Mouse (Mus musculus) hindbrain, postnatal 0 days (tissue): ENCODE data around the gene Nmrk1. TPM values are rescaled to one million over a fixed set of nuclear protein-coding genes. Genes with fewer than 3 reads are reported as not detected.
A peak's percentile ranks its signal among the peaks of the same experiment; 100 is the strongest.

ENCODE experiments used
- ATAC-seq: fragments of 200-750 bp; cut with Nextera tagmentation; 2 replicates; pipeline ENCODE4 v1.8.0; 2017; ENCODE audit warnings: mild to moderate bottlenecking, moderate TSS enrichment, moderate library complexity
- DNase-seq: peaks from one replicate; pipeline ENCODE4 v3.0.0-alpha.2; 2015; ENCODE audit warnings: low spot score
- H3K27ac ChIP-seq: fragments of 300-500 bp; sonication (generic); 2 replicates; pipeline ENCODE4 v1.5.1; 2014; ENCODE audit warnings: mild to moderate bottlenecking
- H3K27me3 ChIP-seq: fragments of 300-500 bp; sonication (generic); 2 replicates; pipeline ENCODE4 v1.6.1; 2014; ENCODE audit warnings: low read length, mixed read lengths; ENCODE audit not compliant: insufficient read depth
- H3K36me3 ChIP-seq: fragments of 300-500 bp; sonication (generic); 2 replicates; pipeline ENCODE4 v1.6.1; 2014; ENCODE audit warnings: low read length, mixed read lengths; ENCODE audit not compliant: insufficient read depth
- H3K4me1 ChIP-seq: fragments of 300-500 bp; sonication (generic); 2 replicates; pipeline ENCODE4 v1.6.1; 2014; ENCODE audit warnings: antibody characterized with exemption, low read length, mixed read lengths; ENCODE audit not compliant: insufficient read depth
- H3K4me2 ChIP-seq: fragments of 300-500 bp; sonication (generic); 2 replicates; pipeline ENCODE4 v1.6.1; 2014; ENCODE audit warnings: low read depth, mild to moderate bottlenecking, low read length, moderate library complexity, mixed read lengths
- H3K4me3 ChIP-seq: fragments of 300-500 bp; sonication (generic); 2 replicates; pipeline ENCODE4 v1.5.1; 2014; ENCODE audit warnings: low read length
- H3K9ac ChIP-seq: fragments of 300-500 bp; sonication (generic); replicated peaks from 2 replicates; pipeline ENCODE4 v1.6.1; 2014; ENCODE audit warnings: mild to moderate bottlenecking, low read length, moderate library complexity, mixed read lengths
- H3K9me3 ChIP-seq: fragments of 300-500 bp; sonication (generic); 2 replicates; pipeline ENCODE4 v1.6.1; 2016; ENCODE audit warnings: low read length, mixed read lengths
- CTCF ChIP-seq: IDR thresholded peaks from 2 replicates; pipeline ENCODE4 v1.5.1; 2016; ENCODE audit warnings: antibody characterized with exemption, control low read depth, low read depth
- WGBS: fragments of 180-500 bp; shearing (Covaris S2); extraction: QIAGEN DNeasy Blood & Tissue Kit; methylation state at CpG from one replicate; pipeline ENCODE4 v1.1.7; 2014; 5-methylcytosine and 5-hydroxymethylcytosine counted together
- polyA plus RNA-seq: library from polyadenylated mRNA; unstranded; fragments of >200 nt; fragmentation: Nextera tagmentation; extraction: Ambion mirVana; gene quantifications from 2 replicates; pipeline ENCODE4 v1.2.1, GENCODE M21; 2015
- total RNA-seq: library from RNA; depleted of rRNA; stranded (reverse); fragments of >200 nt; gene quantifications from 2 replicates; pipeline ENCODE4 v1.2.3, GENCODE M21; 2014

The Nmrk1 gene
- total and polyA plus RNA-seq, 2 experiments from 2014 or later = 9.2 to 10.6 TPM

DNA sequence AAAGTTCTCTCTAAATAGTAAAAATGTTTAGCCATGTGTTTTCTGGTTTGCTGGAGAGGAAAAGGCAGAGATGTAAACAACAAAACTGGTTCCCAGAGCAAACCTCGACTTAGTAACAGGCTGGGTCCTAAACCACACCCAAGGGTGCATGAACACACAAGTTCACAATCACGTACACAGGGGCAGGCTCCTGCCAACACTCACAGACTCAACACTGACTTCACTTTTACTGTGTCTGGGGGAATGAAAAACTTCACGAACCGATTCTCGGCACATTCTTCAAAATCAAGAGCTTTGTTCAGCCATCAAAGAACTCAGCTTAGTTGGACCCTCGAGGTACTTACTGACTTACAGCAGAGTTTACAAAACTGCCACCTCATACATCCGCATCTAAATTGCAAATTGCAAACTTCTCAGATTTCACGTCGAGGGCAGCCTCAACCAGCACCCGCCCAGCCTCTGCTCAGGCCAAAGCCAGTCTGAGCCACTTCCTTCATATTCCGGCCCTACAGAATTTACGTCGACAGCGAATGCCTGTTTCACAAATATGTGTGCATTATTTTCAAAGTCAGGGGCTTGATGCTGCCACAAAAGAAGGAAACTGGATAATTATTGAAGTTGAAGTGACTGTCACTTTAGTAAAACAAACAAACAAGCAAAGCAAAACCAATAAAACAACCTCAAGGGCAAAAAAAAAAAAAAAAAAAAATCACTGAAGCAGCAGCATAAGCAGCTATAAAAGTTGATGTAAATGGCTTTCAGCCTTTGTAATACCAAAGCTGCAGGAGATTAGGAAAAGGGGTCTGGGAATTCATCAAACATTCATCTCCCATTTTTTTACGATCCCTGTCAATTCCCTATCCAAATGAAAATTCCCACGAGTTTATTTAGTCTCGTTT is 1.3 kb upstream of the Nmrk1 start:
- Histone ChIP-seq H3K4me3 (peak overlapping the region; percentile 85), H3K4me1 (no peaks in the 10 kb centered on the region), H3K36me3 (no peaks in the 10 kb centered on the region), H3K9me3 (no peaks in the 10 kb centered on the region), H3K4me2 (peak overlapping the region; percentile 90), H3K9ac (peak overlapping the region; percentile 59), H3K27me3 (no peaks in the 10 kb centered on the region), H3K27ac (peak overlapping the region; percentile 83; the same call in 1 of the 2 replicates)
- no peak for TF ChIP-seq CTCF
- no peak for ATAC-seq
- WGBS = 7% methylated on average over 17 of the region's 17 CpGs
- DNase-seq = peak; percentile 3

DNA sequence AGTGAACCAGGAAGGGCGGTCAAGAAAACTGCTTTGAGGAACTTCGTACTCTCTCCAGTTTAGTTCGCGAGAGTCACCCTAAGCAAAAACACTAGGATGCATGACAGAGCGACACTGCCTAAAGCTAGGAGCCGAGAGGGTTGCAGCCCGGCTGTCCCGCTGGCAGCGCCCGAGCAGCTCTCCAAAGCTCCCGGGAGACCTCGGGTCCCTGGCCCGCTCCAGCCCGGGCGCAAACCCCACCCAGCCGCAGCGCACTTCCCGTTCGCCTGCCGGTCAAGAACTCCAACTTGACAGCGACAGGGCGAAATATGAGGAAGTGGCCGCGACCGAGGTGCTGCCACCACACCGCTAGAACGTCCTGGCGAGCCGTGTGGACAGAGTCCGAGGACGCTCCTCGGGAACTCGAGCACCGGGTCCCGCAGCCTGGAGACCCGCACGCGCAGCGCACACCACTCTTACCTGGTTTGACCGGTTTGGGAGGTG is 548 bp upstream of the Nmrk1 start:
- DNase-seq (peak; percentile 39), ATAC-seq (no peak; the same call in 1 of the 2 replicates)
- Histone ChIP-seq H3K9me3 (no peaks in the 10 kb centered on the region), H3K27ac (peak overlapping the region; percentile 83), H3K9ac (peak overlapping the region; percentile 59), H3K4me3 (peak overlapping the region; percentile 85), H3K36me3 (no peaks in the 10 kb centered on the region), H3K27me3 (no peaks in the 10 kb centered on the region), H3K4me1 (no peaks in the 10 kb centered on the region), H3K4me2 (peak overlapping the region; percentile 90)
- peak; percentile 10; the same call in 1 of the 2 replicates for TF ChIP-seq CTCF
- WGBS = 1% methylated on average over 40 of the region's 40 CpGs

DNA sequence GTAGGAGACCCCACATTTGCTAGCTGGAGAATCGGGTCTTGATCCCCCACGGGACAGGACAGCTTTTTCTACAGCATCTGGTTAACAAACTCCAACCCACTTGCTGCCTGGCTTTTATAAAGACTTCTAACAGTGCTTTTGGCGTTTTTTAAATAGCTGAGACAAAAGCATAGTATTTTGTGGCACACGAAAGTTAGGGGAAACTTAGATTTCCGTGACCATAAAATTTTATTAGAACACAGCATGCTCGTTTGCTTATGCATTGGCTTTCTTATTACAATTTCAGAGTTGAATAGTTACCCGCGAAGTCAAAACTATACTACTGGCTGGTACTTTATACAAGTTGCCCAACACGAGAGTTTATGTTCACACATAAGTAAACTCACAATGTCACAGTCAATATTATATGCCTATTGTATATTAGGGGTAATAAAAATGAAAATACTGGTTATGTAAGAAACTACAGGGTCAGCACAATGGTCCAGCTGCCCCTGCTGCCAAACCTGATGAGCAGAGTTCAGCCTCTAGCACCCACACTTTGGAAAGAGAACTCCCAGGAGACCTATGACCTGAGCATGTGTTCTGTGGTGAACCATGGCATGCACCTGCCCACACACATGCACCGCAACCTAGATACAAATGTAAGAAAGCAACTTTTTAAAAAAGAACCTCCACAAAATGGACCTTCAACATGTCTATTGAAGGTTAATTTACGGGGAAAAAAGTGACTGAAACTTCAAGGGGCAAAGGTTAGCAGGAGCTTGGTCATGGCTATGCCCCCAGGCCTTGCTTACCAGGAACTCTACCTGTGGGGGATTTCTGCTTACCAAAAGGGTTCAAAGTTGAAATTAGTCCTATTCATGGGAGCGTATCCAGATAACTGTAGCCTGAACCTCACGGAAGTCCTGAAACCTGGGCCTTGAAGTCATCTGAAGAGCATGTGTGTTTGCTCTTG is 758 bp downstream of the Nmrk1 start:
- DNase-seq = no peak
- H3K4me2 ChIP-seq = peak overlapping the region; percentile 90
- no peaks in the 10 kb centered on the region for H3K27me3 ChIP-seq
- no peak overlapping the region for H3K27ac ChIP-seq
- peak overlapping the region; percentile 85 for H3K4me3 ChIP-seq
- no peaks in the 10 kb centered on the region for H3K36me3 ChIP-seq
- no peaks in the 10 kb centered on the region for H3K4me1 ChIP-seq
- no peak for ATAC-seq
- TF ChIP-seq CTCF = no peak
- H3K9ac ChIP-seq = peak overlapping the region; percentile 59
- 62% methylated on average over 13 of the region's 13 CpGs for WGBS
- H3K9me3 ChIP-seq = no peaks in the 10 kb centered on the region

DNA sequence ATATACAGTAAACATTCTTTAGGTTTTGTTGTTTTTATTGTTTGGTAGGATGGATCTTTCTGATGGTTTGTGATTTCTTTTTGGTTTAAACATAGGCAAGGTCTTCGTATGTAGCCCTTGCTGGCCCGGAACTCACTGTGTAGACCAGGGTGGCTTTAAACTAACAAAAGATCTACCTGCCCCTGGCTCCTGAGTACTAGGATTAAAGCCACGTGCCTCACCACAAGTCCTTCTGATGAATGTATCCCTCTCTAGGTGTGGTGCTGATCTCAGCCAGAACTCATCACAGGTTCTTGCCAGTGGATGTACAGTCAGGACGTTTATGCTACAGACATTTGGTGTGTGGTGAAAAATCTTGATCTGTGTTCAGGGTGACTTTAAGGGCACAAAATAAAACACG is 6.2 kb downstream of the Nmrk1 start:
- Histone ChIP-seq H3K4me3 (no peak overlapping the region), H3K27ac (no peak overlapping the region), H3K27me3 (no peaks in the 10 kb centered on the region), H3K4me1 (no peaks in the 10 kb centered on the region), H3K4me2 (no peak overlapping the region), H3K36me3 (no peaks in the 10 kb centered on the region), H3K9ac (no peak overlapping the region), H3K9me3 (no peaks in the 10 kb centered on the region)
- no peak for DNase-seq
- TF ChIP-seq CTCF = no peak
- ATAC-seq = no peak
- WGBS = 89% methylated on average over 5 of the region's 5 CpGs

DNA sequence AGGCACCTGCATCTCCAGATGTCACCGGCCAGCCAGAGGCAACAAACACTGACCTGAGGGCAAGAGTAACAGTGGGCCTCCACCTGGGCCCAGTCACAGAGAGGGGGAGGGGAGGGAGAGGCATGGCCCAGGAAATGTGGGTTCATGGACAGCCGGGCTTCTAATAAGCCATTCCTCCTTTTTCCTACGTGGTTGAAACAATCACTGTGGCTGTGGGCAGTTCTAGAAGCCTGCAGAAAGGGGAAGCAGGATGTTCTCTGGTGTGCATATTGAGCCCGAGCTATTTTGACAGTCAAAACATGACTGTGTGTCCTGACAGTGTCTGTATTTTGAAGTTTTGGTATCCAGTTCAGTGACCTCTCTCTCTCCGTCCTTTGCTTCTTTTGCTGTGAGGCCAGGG is 7.2 kb downstream of the Nmrk1 start:
- H3K4me1 ChIP-seq = no peaks in the 10 kb centered on the region
- no peak overlapping the region for H3K27ac ChIP-seq
- DNase-seq = no peak
- no peak for ATAC-seq
- no peaks in the 10 kb centered on the region for H3K27me3 ChIP-seq
- 73% methylated on average over 5 of the region's 5 CpGs for WGBS
- H3K9me3 ChIP-seq = no peaks in the 10 kb centered on the region
- H3K4me3 ChIP-seq = no peak overlapping the region
- no peak for TF ChIP-seq CTCF
- H3K9ac ChIP-seq = no peak overlapping the region
- H3K36me3 ChIP-seq = no peaks in the 10 kb centered on the region
- H3K4me2 ChIP-seq = no peak overlapping the region

DNA sequence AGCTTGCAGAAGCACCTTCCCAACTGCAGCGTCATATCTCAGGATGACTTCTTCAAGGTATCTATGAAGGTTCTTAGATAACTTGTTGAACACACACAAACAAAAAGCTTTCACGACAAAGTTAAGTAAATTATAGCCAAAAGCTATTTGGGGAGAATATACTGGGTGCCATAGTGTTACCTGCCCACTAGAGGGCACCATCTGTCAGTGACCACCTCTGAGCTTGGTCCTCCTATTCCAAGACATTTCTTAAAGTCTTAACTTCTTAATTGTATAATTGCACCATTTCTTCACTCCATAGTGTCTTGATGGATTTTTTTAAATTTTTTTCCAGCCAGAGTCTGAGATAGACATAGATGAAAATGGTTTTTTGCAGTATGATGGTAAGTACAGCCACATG is 7.8 kb downstream of the Nmrk1 start:
- Histone ChIP-seq H3K9me3 (no peaks in the 10 kb centered on the region), H3K27ac (no peak overlapping the region), H3K4me1 (no peaks in the 10 kb centered on the region), H3K4me3 (no peak overlapping the region), H3K27me3 (no peaks in the 10 kb centered on the region), H3K4me2 (no peak overlapping the region), H3K9ac (no peak overlapping the region), H3K36me3 (no peaks in the 10 kb centered on the region)
- DNase-seq (no peak), ATAC-seq (no peak)
- 38% methylated on average over 2 of the region's 2 CpGs for WGBS
- TF ChIP-seq CTCF = peak; percentile 60
